Mouse (Mus musculus) c-Kit-positive CD71-negative TER-119-negative erythroid progenitor cells, embryonic 14.5 days (primary cell): ENCODE data around the gene Kxd1.

Experiments
- DNase-seq: peaks from one replicate; pipeline ENCODE4 v3.0.0-alpha.2; 2013; ENCODE audit warnings: low read depth

The Kxd1 gene

GRCm38 (mm10) chr8:70493692-70494415 is 33.9 kb downstream of the Kxd1 start:
- DNase-seq, result no peak

- no peak for DNase-seq
Observed at GRCm38 (mm10) chr8:70492664-70493640, 34.8 kb downstream of the Kxd1 start, which contains the start of gene Crlf1. Gene Crlf1 (plus strand): TSS chr8:70493158.

- DNase-seq, result no peak
Observed at GRCm38 (mm10) chr8:70490880-70491495, 36.8 kb downstream of the Kxd1 start.

DNA sequence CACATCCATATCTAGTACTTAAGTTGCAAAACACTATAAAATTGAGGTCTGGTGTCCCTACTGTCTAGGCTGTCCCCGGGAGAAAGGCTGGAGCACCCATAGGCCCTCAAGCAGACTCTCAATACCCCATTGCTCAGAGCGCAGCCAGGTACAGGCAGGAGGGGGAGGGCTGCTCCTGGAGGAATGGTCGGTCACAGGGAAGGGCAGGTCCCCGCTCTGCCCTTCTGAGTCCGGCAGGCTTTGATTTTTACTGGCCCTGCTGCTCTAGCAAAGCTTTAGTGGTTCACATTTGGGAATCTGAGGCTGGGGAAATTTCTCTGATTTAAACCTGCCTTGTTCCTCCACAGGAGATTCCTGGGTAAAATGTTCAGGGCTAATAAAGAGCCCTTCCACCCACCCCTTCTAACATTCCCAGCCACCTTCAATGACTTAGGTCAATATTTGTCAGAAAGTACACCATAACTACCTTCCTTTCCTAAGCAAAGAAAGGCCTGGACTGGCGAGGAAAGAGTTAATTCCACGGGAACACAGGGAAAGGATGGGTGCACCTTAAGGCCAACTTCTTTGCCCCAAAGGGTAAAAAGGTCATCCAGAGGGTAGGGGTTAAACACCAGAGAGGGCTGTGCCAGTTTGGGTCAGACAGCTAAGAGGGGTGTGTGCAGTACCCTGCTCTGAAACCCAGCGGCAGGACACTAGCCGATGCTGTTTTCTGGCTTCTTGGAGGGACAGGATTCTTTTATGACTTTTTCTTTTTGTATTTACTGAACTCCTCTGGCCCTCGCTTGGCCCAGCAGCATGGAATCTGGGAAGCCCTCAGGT is 37.5 kb downstream of the Kxd1 start:
- no peak for DNase-seq

- no peak for DNase-seq
Observed at GRCm38 (mm10) chr8:70489576-70489975, 38.2 kb downstream of the Kxd1 start.

DNA sequence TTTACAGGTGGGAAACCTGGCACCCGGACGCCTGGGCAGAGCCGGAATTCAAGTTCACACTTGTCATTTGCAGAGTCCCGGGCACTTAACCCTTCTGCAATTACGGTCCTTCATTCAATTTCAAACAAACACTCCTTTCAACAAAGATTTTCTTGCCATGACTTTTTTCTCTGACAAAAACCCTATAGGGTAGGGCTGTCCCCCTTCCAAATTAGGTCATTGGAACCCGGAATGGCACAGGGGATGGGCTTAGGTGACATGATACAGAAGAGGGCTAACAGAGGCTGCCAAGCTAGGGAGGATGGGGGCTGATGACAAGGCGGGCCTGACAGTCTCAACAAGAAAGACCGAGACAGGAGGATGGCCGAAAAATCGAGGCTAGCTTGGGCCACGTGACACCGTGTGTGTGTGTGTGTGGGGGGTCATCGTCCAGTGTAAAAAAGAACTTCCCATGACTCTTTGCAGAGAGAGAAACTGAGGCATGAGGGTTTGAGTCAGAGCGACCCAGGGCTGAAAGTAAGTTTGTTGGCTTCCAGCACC is 38.8 kb downstream of the Kxd1 start:
- no peak for DNase-seq

DNA sequence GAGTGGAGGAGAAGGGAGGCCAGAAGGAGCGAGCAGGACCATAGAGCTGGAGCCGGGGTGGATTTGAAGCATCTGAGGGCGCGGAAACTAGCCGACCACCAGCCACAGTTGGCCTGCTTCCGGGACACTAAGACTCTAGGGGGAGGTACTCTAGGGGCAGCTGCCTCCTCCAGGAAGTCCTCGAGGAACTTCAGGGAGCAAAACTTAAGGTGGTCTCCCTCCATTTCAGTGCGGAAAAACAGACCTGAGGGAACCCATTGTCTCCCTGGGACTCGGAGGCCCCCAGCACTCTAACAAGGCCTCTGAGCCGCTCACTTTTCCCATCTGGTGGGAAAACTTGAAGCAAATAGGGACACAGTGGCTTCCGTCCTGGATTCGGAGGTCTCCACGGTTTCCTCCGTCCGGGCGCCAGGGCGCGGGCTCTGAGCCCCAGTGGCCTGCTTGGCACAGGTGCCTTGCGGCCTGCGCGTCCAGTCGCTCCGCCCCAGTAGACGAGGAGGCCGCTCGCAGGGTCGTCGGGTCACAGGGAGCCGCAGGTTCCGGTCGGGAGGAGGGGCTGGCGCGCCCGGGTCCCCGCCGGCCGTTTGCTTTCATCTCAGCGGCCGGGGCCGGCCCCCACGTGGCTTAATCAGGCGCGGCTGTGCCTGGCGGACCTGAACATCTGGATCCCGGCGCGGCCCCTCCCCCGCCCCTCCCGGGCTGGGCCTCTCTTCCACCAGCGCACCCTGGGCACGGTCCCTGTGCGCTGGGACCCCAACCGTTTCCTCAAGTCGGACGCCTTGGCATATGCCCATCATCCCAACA is 39.6 kb downstream of the Kxd1 start:
- DNase-seq, result no peak

DNA sequence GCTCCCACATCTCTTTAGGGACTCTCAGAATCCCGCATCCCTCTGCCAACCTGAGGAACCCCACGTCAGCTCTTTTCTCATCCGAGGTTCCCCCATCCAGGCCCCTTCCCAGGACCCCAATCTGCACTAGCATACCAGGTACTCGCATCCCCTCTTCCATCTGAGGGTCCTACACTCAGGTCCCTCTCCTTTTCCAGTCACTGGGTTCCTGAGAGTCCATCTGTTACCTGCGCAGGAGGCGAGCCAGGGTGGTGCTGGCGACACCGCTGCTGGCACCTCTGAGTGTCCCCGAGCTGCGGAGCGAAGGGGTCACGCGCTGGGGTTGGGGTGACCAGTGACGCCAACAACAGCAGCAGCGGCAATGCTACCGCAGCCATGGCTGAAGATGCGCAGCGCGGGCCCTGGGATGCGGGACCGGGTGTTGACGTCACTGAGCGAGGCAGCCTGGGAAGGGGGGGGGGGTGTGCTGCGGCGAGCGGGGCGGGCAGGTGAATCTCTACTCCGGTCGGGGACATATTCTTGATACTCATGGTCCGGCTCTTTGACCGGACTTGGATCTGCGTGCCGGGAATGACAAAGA is 40.7 kb downstream of the Kxd1 start, which contains the start of gene Tmem59l:
Tmem59l (minus strand) TSS at position 418 of the 580 bp plus-strand sequence.
- no peak for DNase-seq

DNA sequence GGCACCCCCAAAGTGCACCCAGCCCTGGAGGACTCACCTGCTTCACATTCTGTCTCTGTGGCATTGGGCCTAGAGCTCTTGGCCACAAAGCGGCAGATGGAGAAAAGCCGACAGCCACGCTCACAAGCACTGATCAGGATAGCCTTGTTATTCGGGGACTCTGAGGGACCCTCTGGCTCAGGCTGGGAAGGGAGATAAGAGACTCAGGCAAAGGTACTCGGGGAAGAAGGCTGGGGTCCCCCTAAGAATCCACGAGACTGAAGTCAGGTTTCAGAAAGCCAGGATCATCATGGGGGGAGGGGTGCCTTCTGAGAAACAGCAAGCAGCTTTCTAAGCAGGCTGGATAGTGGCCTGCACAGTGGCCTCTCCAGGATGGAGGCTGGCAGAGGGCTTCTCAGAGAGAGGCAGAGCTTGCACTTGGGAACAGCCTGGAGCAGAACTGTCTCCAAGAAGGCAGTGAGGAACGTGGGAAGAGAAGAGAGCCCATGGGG is 41.5 kb downstream of the Kxd1 start:
- no peak for DNase-seq

DNA sequence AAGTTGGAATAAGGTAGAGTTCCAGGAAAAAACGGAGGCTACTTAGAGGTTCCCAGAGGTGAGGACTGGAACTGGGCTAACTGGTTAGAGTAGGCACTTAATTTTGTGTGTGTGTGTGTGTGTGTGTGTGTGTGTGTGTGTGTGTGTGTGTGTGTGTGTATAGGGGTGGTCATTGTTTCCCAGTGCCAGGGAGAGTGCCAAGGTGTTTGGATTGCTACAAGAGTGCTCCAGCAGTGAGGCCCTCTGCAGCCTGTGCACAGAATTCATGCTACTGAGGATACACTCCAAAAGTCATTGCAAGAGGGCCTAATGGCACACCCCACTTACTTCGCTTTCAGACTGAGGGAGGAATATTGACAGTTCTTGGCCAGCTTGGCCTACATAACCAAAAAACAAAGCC is 44.8 kb downstream of the Kxd1 start:
- no peak for DNase-seq

GRCm38 (mm10) chr8:70481908-70482307 is 45.8 kb downstream of the Kxd1 start:
- DNase-seq, result no peak

DNA sequence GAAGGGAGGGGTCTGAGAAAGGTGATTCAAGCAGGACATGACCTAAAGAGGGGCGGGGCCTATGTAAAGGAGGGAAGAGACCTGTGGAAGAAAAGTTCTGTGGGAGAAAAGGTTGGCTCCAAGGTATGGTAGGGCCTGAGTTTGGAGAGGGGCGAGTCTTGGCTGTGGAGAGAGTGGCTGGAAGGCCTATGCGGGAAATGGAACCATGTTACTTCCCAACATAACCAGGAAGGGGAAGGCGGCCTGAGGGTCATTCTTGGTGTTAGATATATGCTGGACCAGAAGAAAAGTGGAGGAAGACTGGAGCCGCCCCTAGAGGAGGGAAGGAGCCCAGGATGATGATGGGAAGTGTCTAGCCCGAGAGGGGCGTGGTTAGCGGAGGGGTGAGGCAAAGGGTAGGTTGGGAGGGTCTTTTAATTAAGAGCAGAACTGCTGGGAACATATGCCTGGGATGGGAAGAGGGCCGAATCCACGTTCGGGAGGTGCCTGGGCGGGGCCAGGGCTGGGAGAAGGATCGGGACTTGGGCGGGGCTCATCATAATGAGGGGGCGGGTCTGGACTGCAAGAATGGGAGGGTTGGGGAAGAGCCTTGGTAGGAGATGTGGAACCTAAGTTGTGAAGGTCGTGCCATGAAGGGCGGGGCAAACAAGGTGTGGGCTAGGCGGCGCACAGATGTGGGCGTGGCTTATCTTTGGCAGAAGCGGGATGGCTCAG is 50.3 kb downstream of the Kxd1 start:
- no peak for DNase-seq

GRCm38 (mm10) chr8:70476333-70477268 is 51.2 kb downstream of the Kxd1 start, which contains the start of gene Klhl26:
Gene Klhl26 (minus strand): TSS chr8:70476968.
- peak; percentile 99 for DNase-seq

DNA sequence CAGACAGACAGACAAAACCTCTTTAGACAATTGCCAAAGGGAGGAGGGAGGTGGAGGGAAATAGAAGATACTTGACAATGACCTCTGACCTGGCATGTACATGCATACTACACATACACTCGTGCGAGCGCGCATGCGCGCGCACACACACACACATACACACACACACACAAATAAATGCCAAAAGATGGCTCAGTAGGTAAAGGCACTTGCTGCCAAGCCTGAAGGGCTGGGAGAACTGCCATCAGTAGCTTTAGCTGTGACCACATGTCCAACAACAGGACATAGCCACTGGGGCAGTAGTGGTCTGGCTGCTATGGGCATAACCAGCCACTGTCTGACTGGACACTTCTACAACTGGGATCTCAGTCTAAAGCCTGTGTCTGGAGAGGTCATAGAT is 55.9 kb downstream of the Kxd1 start:
- no peak for DNase-seq

DNA sequence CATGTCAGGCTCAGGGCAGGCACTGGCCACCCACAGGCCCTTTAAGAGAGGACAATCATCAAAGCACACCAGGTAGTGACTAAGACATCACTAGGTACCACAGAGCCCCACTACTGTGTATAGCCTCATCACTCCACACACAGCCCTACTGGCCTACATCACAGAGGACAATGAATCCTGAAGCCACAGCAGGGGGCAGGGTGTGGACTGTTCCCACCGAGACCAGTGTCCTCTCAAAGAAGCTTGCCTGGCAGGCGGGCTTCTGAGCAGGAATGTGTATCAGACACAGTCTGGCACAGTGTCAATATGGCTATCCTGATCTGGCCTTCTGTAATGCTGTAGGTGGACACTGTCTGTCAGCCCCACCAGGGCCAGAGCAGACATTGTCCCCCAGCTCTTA is 57.8 kb downstream of the Kxd1 start:
- DNase-seq, result no peak

GRCm38 (mm10) chr8:70469295-70469916 is 58.4 kb downstream of the Kxd1 start:
- no peak for DNase-seq

GRCm38 (mm10) chr8:70468733-70469132 is 59.0 kb downstream of the Kxd1 start:
- DNase-seq, result no peak

- DNase-seq, result no peak
Observed at GRCm38 (mm10) chr8:70467907-70468306, 59.8 kb downstream of the Kxd1 start.
